Mouse (Mus musculus) c-Kit-positive CD71-negative TER-119-negative erythroid progenitor cells, embryonic 14.5 days (primary cell): ENCODE data around the gene Dlgap4.

Source experiments
- DNase-seq: peaks from one replicate; pipeline ENCODE4 v3.0.0-alpha.2; 2013; ENCODE audit warnings: low read depth

Dlgap4 gene

DNA sequence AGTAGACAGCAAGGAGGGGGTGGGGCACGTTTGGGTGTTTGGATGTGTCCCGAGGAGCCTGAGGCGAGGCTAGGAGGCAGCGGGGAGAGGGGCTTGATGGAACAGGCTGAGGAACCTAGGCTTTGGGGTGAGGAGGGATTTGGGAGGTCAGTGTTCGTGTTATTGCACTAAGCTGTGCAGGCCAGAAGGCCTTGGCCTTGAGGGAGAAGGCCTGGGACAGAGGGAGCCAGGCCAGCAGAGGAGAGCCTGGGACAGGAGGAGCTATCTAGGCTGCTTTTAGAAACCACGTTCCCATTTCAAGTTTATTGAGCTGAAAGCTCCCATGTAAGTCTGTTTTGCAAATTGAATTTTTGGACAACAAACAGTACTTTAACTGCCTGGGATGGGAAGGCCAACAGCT lies 46.5 kb downstream of the Dlgap4 start:
- no peak for DNase-seq

DNA sequence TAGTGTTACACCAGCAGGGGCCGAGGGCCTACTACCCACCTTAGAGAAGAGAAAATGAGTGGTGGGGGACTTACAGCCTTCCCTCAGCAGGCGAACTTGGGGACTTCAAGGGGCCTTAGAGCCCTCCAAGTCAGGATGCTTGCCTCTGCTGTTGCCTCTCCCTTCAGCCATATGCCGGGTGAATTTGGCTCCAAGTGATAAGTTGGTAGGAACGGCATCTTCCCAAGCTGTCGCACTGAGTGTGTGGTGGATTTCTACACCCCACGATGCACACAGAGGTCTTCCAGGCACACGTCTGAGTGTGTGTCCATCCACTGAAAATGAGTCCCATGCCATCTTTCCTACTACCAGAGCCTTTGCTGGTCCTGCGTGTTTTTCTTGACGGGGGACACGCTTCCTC lies 49.7 kb downstream of the Dlgap4 start:
- no peak for DNase-seq

DNA sequence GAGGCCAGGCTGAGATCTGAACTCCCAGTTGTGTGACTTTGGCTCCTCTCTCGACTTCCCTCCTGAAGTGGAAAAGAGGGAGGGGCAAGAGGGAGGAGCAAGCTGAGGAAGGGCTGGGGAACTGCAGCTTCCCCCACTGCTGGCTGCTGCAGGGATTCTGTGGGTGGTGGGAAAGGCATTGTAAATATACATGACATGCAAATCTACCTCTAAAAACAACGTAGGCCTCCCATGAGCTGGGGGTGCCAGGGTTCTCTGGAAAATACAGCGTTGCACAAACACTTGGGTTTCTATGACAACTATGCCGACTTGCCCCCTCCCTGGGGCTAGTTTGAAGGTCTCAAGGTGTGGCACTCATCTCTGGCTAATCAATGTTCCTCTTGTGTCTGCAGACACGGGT lies 50.9 kb downstream of the Dlgap4 start:
- DNase-seq = no peak

DNA sequence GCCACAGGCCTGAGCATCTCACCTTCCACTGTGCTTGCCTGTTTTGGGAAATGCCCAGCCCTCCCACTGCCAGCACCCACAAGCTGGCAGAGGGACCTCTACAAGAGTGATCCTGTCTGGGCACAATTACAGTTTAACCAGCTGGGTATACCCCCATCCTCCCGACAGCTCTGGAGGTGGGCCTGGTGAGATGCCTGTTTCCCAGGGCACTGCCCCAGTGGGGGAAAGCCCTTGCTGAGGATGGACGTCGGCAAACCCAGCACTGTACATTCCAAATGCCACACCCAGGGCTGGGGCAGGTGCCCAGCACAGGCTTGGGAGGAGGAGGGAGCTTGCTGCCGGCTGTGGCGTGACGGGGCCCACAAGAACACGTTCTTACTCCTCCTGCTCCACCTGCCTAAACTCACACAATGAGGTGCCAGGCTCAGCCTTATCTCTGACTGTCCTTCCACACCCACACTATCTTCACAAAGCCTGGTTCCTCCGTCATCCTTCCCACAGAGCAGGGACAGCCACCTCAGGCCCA lies 51.6 kb downstream of the Dlgap4 start:
- DNase-seq = no peak

DNA sequence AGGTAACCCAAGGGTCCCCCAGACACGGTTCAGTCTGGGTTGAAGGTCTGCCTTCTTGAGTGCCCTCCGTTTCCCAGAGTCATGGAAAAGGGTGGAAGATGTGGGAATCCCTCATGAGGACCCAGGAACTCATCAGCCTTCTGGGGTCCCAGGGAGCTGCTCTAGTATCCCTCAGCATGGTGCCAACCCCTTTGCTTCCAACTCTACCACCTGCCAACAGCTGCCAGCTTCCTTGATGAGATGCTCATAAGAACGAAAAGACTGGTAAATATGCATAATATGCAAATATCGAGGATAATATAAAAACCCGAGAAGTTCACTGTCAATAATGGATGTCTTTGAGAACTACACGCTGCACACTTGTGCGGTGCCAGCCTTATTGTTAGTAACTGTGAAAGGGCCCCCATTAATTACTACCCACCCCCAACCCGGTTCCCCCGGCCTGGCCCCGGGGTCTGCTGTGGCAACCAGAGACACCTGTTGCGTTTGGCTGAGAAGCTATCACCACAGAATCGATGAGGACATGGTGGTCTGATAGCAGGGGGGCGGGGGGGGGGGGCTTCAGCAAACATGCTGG lies 52.2 kb downstream of the Dlgap4 start:
- DNase-seq = no peak

DNA sequence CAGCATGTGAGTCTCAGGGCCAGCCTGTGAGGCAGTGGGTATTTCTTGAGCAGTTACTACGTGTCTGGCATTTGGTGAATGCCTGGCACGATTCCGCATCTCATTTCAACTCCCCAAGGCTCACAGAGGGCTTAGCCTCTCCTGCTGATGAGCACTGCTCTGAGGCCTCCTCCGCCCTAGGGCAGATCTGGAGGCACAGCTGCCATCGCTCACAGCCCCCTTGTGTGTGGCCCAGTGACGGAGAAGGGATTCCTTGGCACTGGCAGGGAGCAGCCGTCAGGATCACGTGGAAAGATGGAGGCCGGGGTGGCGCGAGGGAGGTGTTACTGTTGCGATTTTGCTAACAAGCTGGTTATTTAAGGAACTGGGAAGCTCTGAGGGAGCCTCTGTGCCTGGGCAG lies 52.7 kb downstream of the Dlgap4 start:
- no peak for DNase-seq

DNA sequence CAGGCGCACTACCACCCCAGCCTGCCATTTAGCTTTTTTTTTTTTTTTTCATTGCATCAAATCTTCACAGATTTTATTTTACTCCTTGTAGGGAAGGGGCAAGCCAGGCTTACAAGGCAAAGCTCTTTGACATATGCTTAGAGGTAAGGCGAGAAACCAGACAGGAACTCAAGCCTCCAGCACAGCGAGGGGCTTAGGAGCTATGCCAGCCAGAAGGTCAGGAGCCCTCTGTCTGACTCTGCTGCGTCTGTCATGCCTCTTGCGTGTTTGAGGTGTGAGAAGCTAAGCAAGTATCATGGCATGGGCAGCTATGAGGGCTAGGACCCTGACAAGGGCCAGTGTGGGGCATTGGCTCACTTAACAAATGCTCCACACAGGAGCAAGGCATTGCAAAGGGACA lies 53.8 kb downstream of the Dlgap4 start:
- no peak for DNase-seq

DNA sequence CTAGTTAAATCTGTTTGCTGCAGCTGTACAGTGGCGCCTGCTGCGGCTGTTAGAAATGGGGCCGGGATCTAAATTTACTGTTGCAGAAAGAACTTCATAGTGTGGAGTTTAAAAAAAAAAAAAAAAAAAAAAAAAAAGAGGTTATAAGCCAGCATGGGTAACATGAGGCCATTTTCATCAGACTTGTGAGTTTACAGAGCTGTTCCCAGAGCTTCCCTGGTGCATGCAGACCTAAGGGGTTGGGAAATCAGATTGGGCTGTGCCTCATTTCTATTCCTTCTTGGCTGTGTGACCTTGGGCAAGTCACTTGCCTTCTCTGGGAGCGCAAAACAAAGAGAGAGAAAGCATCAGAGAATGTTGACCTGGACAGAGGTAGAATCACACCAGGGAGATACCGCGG lies 55.1 kb downstream of the Dlgap4 start:
- DNase-seq = no peak

DNA sequence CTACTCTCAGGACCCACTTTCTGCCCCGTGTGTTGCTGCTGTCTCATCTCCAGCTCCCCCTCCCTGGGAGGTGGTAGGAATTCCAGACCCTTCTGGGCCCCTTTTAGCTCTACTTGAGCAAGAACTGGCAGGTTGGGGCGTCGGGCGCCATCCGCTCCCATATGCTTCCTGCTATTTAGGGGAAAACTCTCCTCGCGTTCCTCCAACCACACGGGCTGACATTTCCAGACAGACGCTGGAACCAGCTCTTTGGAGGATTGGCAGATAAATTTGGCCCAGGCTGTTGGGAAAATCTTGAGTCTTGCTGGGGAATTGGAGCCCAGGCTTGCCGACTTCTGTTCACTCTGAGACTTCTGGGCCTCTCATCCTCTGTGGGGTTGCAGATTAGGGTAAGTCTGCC lies 59.8 kb downstream of the Dlgap4 start:
- no peak for DNase-seq

DNA sequence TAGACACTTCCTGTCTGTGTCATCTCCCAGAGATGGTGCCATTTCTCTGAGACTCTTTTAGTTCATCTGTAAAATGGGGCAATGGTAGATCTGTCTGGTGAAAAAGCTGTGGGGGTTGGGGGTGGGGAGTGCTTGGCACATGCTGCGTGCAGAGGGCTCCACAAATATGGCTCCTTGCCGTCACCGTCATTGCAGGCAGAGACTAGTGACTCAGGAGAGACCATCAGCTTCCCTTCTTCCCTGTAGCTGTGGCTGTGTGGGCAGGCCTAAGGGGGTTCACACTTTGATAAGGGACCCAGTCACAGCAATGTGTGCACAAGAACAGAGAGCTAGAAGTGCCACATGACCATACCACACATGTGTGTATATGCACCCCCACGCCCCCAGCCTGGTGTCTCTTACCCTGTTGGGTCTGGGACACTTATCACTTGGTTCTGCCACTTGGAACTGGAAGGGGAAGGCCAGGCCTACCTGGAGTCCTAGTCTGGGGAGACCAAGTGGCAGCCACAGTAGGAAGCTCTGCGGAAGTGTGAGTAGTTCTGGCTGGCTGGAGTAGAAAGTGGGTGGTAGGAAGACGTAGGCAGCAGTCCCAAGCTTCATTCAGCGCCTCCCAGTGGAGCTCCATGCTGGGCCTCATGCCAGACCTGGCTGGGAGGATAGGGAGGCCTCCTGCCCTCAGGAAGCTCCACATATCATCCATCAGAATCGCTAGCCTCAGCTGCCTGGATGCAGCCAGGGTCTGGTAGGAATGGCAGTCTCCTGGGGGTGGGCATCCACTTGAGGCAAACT lies 60.6 kb downstream of the Dlgap4 start:
- DNase-seq = no peak

DNA sequence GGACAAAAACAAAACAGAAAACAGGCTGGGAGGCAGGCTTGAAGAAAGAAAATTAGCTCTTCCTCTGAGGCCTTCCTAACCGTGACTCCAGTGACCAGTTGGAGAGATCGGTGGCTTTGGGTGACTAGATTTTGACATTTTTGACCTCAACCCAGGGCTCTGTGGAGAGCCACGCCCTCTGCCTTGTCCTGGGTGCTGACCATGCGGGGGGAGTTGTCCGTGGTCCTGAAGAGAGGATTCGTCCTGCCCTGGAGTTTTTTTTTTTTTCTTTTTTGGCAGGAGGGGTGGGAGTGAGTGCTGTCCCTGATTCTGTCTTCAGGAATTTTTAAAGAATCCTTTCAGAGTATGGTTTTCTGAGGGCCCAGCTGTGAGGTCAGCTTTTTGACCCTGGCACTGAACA lies 63.4 kb downstream of the Dlgap4 start:
- DNase-seq = peak; percentile 25

DNA sequence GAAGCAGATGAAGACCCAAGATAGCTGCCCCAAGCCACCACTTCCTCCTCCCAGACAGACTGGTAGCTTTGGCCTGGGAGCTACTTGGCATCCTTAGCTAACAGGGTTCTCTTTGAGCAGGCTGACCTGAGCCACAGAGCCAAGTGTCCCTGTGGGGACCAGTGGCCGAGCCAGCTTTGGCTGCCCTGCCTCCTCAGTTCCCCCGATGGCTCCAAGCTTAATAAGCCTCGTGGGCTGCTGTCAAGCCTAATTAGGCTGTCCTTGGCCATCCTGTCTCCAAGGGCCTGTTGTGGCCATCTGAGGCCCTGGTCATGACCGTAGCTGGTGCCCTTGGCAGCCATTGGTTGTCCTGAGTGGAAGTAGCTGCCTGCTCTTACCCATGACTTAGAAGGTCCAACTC lies 64.6 kb downstream of the Dlgap4 start:
- DNase-seq = no peak

DNA sequence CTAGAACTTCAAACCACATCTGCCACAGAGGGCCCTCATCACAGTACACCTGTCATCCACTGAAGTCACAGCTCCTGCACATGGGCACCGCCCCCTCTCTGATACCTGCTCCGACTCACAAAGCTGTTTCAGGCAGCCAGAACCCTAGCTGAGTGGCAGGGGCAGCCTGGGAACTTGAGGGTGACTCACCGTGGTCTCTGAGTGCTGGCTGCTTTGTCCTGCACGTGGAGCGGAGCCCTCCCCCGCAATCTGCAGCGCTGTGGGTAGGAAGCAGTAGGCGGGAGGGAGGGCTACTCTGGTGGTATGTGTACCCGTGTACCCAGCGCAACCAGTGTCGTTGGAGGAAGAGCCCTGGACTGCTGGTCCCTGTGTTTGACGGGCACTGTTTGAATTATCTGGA lies 69.5 kb downstream of the Dlgap4 start:
- DNase-seq = peak; percentile 19

DNA sequence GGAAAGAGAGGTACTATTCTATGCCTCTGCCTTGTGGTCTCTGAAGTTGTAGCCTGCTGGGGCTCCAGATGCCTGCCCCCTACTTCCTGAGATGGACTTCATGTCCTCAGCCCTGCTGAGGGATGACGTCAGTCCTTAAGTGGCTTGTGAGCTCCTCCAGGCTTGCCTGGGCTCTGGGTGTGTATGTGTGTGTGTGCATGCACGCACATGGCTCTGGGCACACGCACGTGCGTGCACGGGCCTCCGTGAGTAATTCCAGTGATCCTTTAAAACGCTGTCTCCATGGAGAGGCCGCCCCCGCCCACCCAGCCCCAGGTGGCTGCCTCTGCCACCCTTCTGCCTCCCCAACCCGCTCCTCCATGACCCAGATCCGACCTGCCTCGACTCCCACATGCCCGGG lies 72.5 kb downstream of the Dlgap4 start:
- DNase-seq = no peak

DNA sequence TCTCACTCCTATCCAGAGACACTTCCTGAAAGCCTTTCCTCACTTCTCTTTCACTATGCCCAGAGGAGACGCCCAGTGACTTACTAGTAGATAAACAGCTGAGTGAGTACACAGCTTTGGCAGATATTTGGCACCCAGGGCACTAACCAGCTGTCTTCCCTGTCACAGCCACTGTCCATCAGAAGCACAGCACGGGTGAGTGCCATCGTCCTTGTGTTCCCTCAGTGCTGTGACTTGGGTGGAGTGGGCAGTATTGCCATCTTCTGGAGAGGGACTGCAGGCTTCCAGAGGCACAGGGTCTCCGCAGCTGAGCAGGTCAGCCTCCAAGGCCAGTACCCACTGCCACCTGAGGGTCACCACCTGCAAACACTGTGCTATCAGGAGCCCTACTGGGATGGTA lies 73.2 kb downstream of the Dlgap4 start:
- DNase-seq = no peak

DNA sequence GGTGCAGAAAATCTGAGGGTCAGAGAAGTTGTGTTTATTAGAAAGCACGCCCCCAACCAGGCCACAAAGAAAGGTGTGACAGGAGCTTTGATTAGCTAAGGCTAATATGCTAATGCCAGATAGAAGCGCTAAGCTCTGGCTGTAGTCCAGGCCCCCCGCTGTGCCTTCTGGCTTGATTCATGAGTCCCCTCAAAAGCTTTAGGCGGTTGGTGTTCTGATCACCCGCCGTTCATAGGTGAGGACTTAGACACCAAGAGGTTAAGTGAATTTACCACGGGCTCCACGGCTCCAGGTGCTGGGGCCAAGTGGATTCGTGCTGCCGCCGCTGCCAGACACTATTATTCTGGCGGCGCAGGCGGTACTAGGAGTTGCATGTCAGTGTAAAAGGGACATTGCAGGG lies 75.1 kb downstream of the Dlgap4 start:
- DNase-seq = no peak

DNA sequence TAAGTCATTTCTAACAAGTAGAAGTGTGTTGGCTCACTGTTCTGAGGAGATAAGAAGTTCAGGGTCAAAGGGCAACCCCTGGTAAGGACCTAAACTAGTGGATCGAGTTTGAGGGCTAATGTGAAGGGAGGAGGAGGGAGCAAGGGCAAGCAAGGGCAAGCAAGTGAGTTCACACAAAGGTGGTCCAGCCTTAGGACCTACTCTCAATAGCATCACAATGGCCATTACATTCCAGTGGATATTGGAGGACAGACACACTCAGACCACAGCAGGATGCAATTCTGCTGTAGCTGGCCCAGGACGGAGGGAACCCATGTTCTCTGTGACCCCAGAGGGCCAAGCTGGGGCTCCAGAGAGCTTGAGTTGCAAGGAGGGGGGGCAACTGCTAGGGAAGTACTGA lies 77.3 kb downstream of the Dlgap4 start:
- DNase-seq = no peak

DNA sequence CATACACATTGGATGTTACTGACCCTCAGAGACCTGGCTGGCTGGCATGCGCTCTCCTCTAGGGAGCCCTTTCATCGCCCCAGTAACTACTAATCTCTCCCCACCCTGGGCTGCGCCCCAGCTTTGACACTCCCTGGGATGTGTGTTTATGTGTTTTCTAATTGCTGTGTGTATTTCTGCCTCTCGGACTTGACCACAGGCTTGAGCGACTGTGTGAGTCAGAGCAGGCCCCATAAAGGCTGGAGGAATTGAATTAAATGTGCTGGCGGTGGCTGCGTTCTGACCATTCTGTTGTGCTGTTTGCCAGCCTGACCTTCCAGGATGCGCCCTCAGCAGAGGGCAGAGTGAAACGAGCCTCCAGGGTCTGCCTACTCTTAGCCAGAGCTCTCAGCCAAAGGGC lies 78.2 kb downstream of the Dlgap4 start:
- no peak for DNase-seq

DNA sequence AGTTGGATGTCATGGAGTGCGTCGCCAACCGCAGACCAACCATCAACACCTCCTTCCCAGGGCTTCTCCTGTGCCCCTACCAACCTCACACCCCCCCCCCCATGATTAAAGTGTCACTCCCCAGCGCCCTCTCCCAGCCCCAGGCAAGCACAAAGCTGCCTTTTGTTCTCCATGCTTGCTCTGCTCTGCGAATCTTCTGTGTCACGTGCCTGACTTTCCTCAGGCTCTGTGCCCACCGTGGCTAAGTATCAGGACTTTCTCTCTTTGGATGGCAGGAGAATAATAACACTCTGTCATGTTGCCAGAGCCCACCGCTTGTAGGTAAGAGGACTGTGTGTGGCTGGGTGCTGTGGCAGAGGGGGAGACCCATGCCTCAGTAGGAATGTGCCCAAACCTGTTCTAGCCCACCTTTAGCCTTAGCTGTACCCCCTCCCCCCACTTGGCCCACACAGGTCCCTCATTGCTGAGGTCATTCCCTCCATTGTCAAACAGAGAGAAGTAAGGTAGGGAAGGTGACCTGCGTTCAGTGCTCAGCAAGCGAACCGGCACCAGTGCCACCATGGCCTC lies 79.8 kb downstream of the Dlgap4 start:
- no peak for DNase-seq

DNA sequence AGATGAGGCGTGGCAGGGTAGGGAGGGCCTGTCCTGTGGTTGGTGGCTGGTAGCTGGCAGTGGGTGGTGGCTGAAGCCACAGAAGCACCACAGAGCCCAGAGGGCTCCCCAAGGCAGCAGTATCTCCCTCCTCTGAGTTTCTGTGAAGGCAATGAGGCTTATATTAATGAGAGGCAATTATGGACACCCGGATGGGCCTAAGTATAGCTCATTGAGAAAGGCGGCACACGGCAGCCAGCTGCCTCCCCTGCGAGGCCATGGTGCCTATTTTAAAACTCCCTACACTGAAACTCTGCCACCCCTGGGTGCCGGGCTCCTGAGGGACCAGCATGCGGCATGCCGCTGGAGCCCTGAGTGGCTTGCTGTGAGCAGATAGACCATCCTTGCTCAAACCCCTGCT lies 83.8 kb downstream of the Dlgap4 start:
- no peak for DNase-seq

DNA sequence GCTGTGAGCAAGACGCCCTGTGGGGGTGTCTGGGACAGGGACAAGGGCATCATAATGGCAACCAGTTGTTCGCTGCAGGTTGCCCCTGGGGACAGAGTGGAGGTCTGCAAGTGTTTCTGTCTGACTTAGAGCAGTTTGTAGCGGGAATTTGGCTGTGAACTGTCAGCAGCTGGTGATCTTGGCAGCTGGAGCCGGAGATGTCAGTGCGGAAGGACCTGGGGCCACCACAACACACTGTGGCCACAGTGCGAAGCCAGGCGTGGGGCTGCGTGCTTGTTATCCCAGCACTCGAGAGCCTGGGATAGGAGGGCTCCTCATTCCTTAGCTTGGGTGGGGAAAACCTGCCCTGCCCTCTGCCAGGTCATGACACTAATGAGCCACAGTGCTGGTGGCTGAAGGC lies 84.7 kb downstream of the Dlgap4 start:
- no peak for DNase-seq

DNA sequence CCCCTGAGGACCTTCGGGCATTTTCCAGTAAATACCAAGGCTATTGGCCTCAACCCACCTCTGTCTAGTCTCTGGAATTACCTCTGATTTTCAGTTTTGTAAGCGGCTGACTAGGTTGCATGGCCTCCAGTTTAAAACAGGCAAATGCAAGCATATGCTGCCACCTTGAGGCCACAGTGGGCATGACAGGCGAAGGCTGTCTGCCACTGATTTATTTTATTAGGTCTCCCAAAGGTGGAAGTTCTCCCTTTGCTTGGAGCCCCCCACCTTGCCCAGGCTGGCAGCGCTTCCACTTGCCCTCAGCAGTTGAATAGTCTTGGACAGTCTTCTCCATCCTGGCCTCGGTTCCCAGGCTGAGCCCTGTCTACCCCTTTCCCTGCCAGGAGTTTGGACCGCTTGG lies 92.0 kb downstream of the Dlgap4 start:
- DNase-seq = peak; percentile 64

DNA sequence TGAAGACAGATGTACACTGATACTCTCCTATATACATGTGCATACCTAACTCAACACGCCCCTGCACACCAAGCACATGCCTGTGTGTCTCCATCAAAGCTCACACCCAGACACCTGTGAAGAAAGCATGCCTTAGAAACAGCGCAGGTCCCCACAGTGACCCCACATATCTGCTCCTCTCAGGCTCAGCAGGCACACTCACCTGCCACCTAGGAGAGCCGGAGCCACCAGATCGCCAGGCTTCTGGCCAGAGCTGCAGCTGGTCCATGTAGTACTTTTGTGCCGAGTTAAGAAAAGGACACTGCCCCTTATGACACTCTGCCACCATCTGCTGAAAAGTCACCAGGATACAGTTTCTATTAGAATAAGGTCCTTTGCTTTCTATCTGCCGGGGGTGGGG lies 103.2 kb downstream of the Dlgap4 start:
- no peak for DNase-seq
